Mouse (Mus musculus) ES-E14 (cell line): ENCODE measurements around the gene Vav1.

ENCODE experiments used
- CHD2 ChIP-seq: IDR thresholded peaks from 2 replicates; pipeline ENCODE4 v1.6.1; 2014; ENCODE audit warnings: mild to moderate bottlenecking, low read depth, low read length, inconsistent platforms
- HCFC1 ChIP-seq: IDR thresholded peaks from 2 replicates; pipeline ENCODE4 v1.6.1; 2012; ENCODE audit warnings: low read length, inconsistent platforms, borderline replicate concordance; ENCODE audit not compliant: insufficient read depth
- MAFK ChIP-seq: IDR thresholded peaks from 2 replicates; pipeline ENCODE4 v1.6.1; 2014; ENCODE audit warnings: mild to moderate bottlenecking, low read depth, low read length, inconsistent platforms; ENCODE audit not compliant: insufficient read depth

DNA sequence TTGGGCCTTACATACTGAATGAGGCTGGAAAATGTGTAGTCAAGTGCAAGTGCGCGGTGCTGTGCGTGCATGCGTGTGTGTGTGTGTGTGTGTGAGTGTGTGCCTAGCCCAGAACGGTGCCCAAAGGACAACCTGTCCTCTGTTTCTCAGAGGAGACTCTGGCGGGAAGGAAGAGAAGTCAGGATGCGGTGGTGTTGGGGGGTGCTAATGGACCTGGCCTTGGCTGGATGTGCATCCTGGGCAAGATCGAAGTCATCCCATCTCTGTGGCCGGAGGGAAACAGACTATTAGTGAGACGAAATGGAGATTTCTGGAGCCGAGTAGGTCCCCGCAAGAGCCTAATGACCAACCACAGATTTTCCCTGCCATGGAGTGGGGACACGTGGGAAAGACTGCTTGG, 30.1 kb upstream of the Vav1 start:
- TF ChIP-seq CHD2, result no peak
- TF ChIP-seq MAFK, result no peak
- no peak for TF ChIP-seq HCFC1
